Mouse (Mus musculus): ENCODE measurements around the gene Pgbd5.

- no peak for TF ChIP-seq CTCF (conservative IDR thresholded peaks at IDR 0.05; ENCODE audit: low read length)
- TF ChIP-seq POU5F1 (IDR thresholded peaks at IDR 0.05; ENCODE audit: borderline replicate concordance, low read length): no peak
These were observed 120.2 kb downstream of the Pgbd5 start for GRCm38 (mm10) chr8:124319316-124319652.
